ENCODE assay signal across 16 mouse cellular contexts in genomic region chr14:121305316-121306064, GRCm38 (mm10).
"Had no signal": no experiment of that assay in that cellular context is flagged by ENCODE, and none has a peak within 500 bp of the region (broad histone marks: within the 10 kb centered on the region; RNA-seq: fewer than 3 reads in every experiment).

No protein-coding gene starts in this region.

- H3K9ac ChIP-seq: lung, embryonic 14.5 days; midbrain, embryonic 12.5 days; neural tube, embryonic 13.5 days; neural tube, embryonic 15.5 days had no signal

- DNase-seq: lung, adult 18-20 months; lung, embryonic 14.5 days; lung, postnatal 10 days; lung, postnatal 4 days; midbrain, embryonic 14.5 days; right cerebral cortex, adult 18-20 months; right cerebral cortex, postnatal 25 days; right cerebral cortex, postnatal 4 days; spleen, adult 18-20 months; thymus, adult 2 months; thymus, postnatal 25 days had no signal

- H3K9me3 ChIP-seq: midbrain, embryonic 10.5 days; midbrain, embryonic 12.5 days; neural tube, embryonic 13.5 days; neural tube, embryonic 15.5 days had no signal

- H3K4me3 ChIP-seq: midbrain, embryonic 10.5 days; midbrain, embryonic 12.5 days; myocyte; neural tube, embryonic 13.5 days; neural tube, embryonic 15.5 days had no signal

- H3K4me2 ChIP-seq: lung, embryonic 14.5 days; midbrain, embryonic 12.5 days; neural tube, embryonic 13.5 days; neural tube, embryonic 15.5 days had no signal

- H3K4me1 ChIP-seq: midbrain, embryonic 12.5 days had no signal

- H3K27me3 ChIP-seq: midbrain, embryonic 12.5 days; neural tube, embryonic 13.5 days; neural tube, embryonic 15.5 days had no signal

- H3K27ac ChIP-seq: midbrain, embryonic 10.5 days; midbrain, embryonic 12.5 days; neural tube, embryonic 13.5 days; neural tube, embryonic 15.5 days had no signal
